Mouse (Mus musculus) heart, adult 2 months (tissue): ENCODE measurements at regions not wholly inside any gene's neighbourhood (a gene's known extent, or its start where the extent isn't known, plus 50 kb on each side); places are given as distances from the start of the nearest gene placed in this dataset.

Experiments
- DNase-seq, 2 experiments: peaks; one replicate each; pipeline ENCODE4 v3.0.0; 2021
- H3K27ac ChIP-seq: fragments of 200-600 bp; 2 replicates; pipeline ENCODE4 v1.8.1; 2022
- H3K27me3 ChIP-seq: fragments of 200-500 bp; 2 replicates; pipeline ENCODE4 v1.6.1; 2012; ENCODE audit warnings: mild to moderate bottlenecking, low read length, inconsistent platforms, mixed read lengths; ENCODE audit not compliant: control insufficient read depth, insufficient read depth
- H3K36me3 ChIP-seq: fragments of 200-500 bp; 2 replicates; pipeline ENCODE4 v1.6.1; 2012; ENCODE audit warnings: low read length, inconsistent platforms; ENCODE audit not compliant: control insufficient read depth, insufficient read depth
- H3K4me1 ChIP-seq: fragments of 200-500 bp; 2 replicates; pipeline ENCODE4 v1.6.1; 2011; ENCODE audit warnings: low read length; ENCODE audit not compliant: control insufficient read depth, insufficient read depth
- H3K4me3 ChIP-seq: fragments of 200-600 bp; 2 replicates; pipeline ENCODE4 v1.8.1; 2022
- H3K79me2 ChIP-seq: fragments of 200-500 bp; replicated peaks from 2 replicates; pipeline ENCODE4 v1.6.1; 2012; ENCODE audit warnings: mild to moderate bottlenecking, inconsistent platforms, low read length, moderate library complexity, mixed read lengths; ENCODE audit not compliant: control insufficient read depth, insufficient read depth
- H3K9ac ChIP-seq: fragments of 200-500 bp; 2 replicates; pipeline ENCODE4 v1.6.1; 2012; ENCODE audit warnings: low read depth, mild to moderate bottlenecking, control low read depth, inconsistent platforms, low read length, mixed read lengths
- CTCF ChIP-seq: fragments of 200-600 bp; IDR thresholded peaks from 2 replicates; pipeline ENCODE4 v1.8.1; 2022; ENCODE audit warnings: antibody characterized with exemption, mild to moderate bottlenecking, moderate library complexity
- EP300 ChIP-seq: fragments of 200-500 bp; IDR thresholded peaks from 2 replicates; pipeline ENCODE4 v1.6.1; 2011; ENCODE audit warnings: low read depth, low read length, control low read depth; ENCODE audit not compliant: insufficient read depth
- POLR2A ChIP-seq: fragments of 200-500 bp; IDR thresholded peaks from 2 replicates; pipeline ENCODE4 v1.6.1; 2011; ENCODE audit warnings: mild to moderate bottlenecking, low read depth, low read length, control low read depth; ENCODE audit not compliant: insufficient read depth
- WGBS: fragments of 180-500 bp; shearing (Covaris S2); methylation state at CpG from one replicate; pipeline ENCODE4 v1.1.7; 2018; 5-methylcytosine and 5-hydroxymethylcytosine counted together
- intact Hi-C: fragments of 180-260 bp; cut with DNase I; formaldehyde crosslinking; loops from one replicate; pipeline ENCODE4 v1.15.1; 2025

- intact Hi-C loops: no loop called here
- no peaks in the 10 kb centered on the region for H3K4me1 ChIP-seq
- WGBS: 48% methylated on average over 4 of the region's 4 CpGs
- H3K79me2 ChIP-seq: no peaks in the 10 kb centered on the region
- no peak overlapping the region for H3K27ac ChIP-seq
- H3K36me3 ChIP-seq: no peaks in the 10 kb centered on the region
- peak in 1 of 2 experiments; percentile 8 for DNase-seq
- no peak overlapping the region for H3K4me3 ChIP-seq
- TF ChIP-seq POLR2A: no peak
- TF ChIP-seq EP300: no peak
- no peak for TF ChIP-seq CTCF
- H3K27me3 ChIP-seq: no peaks in the 10 kb centered on the region
- no peak overlapping the region for H3K9ac ChIP-seq
These were observed 348.8 kb upstream of the BB014433 start for GRCm38 (mm10) chr8:15394722-15395115.

GRCm38 (mm10) chr8:15393936-15394721 is 348.3 kb upstream of the BB014433 start:
- Histone ChIP-seq H3K9ac (no peak overlapping the region), H3K27me3 (no peaks in the 10 kb centered on the region), H3K4me1 (no peaks in the 10 kb centered on the region), H3K4me3 (no peak overlapping the region), H3K27ac (no peak overlapping the region), H3K36me3 (no peaks in the 10 kb centered on the region), H3K79me2 (no peaks in the 10 kb centered on the region)
- 75% methylated on average over 5 of the region's 5 CpGs for WGBS
- TF ChIP-seq EP300: no peak
- no peak for TF ChIP-seq CTCF
- TF ChIP-seq POLR2A: no peak
- no peak for DNase-seq
- intact Hi-C loops: no loop called here

GRCm38 (mm10) chr8:15392056-15392455 is 346.2 kb upstream of the BB014433 start:
- Histone ChIP-seq H3K4me3 (no peak overlapping the region), H3K9ac (no peak overlapping the region), H3K27ac (no peak overlapping the region), H3K4me1 (no peaks in the 10 kb centered on the region), H3K27me3 (no peaks in the 10 kb centered on the region), H3K79me2 (no peaks in the 10 kb centered on the region), H3K36me3 (no peaks in the 10 kb centered on the region)
- 33% methylated on average over 4 of the region's 4 CpGs for WGBS
- TF ChIP-seq EP300 (no peak), POLR2A (no peak), CTCF (no peak)
- intact Hi-C loops: no loop called here
- DNase-seq: peak; percentile 27 to 56

- Histone ChIP-seq H3K4me3 (no peak overlapping the region), H3K4me1 (no peaks in the 10 kb centered on the region), H3K79me2 (no peaks in the 10 kb centered on the region), H3K9ac (no peak overlapping the region), H3K36me3 (no peaks in the 10 kb centered on the region), H3K27me3 (no peaks in the 10 kb centered on the region), H3K27ac (no peak overlapping the region)
- 85% methylated on average over 5 of the region's 5 CpGs for WGBS
- DNase-seq: no peak
- intact Hi-C loops: no loop called here
- TF ChIP-seq POLR2A (no peak), EP300 (no peak), CTCF (no peak)
These were observed 342.9 kb upstream of the BB014433 start for GRCm38 (mm10) chr8:15388791-15389190.

- TF ChIP-seq CTCF (no peak), EP300 (no peak), POLR2A (no peak)
- Histone ChIP-seq H3K9ac (no peak overlapping the region), H3K27ac (no peak overlapping the region), H3K27me3 (no peaks in the 10 kb centered on the region), H3K4me1 (no peaks in the 10 kb centered on the region), H3K4me3 (no peak overlapping the region), H3K79me2 (no peaks in the 10 kb centered on the region), H3K36me3 (no peaks in the 10 kb centered on the region)
- intact Hi-C loops: no loop called here
- 66% methylated on average over 2 of the region's 2 CpGs for WGBS
- no peak for DNase-seq
These were observed 321.2 kb upstream of the BB014433 start for GRCm38 (mm10) chr8:15367063-15367462.

GRCm38 (mm10) chr8:15364546-15364945 is 318.7 kb upstream of the BB014433 start:
- H3K79me2 ChIP-seq: no peaks in the 10 kb centered on the region
- TF ChIP-seq EP300 (no peak), POLR2A (no peak), CTCF (no peak)
- no peaks in the 10 kb centered on the region for H3K27me3 ChIP-seq
- intact Hi-C loops: no loop called here
- H3K9ac ChIP-seq: no peak overlapping the region
- no peak overlapping the region for H3K4me3 ChIP-seq
- H3K4me1 ChIP-seq: no peaks in the 10 kb centered on the region
- 89% methylated on average over 1 of the region's 1 CpGs for WGBS
- H3K27ac ChIP-seq: no peak overlapping the region
- H3K36me3 ChIP-seq: no peaks in the 10 kb centered on the region
- no peak for DNase-seq
